Mouse (Mus musculus): ENCODE measurements around the gene Dab2.

DNA sequence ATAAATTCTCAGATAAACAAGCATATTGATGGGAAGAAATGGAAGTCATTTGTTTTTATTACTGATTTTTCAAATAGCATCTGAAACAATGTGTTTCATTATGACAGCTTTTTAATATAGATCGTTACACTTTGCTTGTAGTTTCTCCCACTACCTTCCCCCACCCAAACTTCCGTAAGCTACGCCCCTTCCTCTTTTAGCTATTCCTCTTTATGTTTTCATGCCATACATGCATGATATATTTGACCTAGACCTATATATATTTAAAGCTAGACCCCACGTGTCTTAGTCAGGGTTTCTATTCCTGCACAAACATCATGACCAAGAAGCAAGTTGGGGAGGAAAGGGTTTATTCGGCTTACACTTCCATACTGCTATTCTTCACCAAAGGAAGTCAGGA, 115.7 kb downstream of the Dab2 start:
- TF ChIP-seq CTCF (IDR thresholded peaks at IDR 0.05; ENCODE audit: borderline replicate concordance, insufficient read depth, low read length), result no peak
- no peak for TF ChIP-seq POLR2A (IDR thresholded peaks at IDR 0.05; ENCODE audit: low read depth, low read length)

Data from embryonic fibroblast, embryonic 13.5 days (primary cell).